Mouse (Mus musculus) right cerebral cortex, postnatal 4 days (tissue): ENCODE measurements around the gene 1810043G02Rik.
"Not testable (repeated sequence)": the region's sequence is repeated elsewhere in the genome, so short reads cannot be mapped to it uniquely, and the experiment has no call there.

Experiments
- DNase-seq: peaks from one replicate; pipeline ENCODE4 v3.0.0-alpha.2; 2022

Gene 1810043G02Rik

GRCm38 (mm10) chr10:77978351-77979350 is at the start of gene 1810043G02Rik:
Gene 1810043G02Rik, plus strand, starts transcription at chr10:77978524.
- peak; percentile 100 for DNase-seq

GRCm38 (mm10) chr10:77939685-77940084 is 38.6 kb upstream of the 1810043G02Rik start:
- DNase-seq = no peak

- not testable (repeated sequence) for DNase-seq
Observed at GRCm38 (mm10) chr10:77950468-77950867, 27.9 kb upstream of the 1810043G02Rik start.

- DNase-seq = no peak
Observed at GRCm38 (mm10) chr10:77962725-77963124, 15.6 kb upstream of the 1810043G02Rik start.

- DNase-seq = no peak
Observed at GRCm38 (mm10) chr10:77963971-77964370, 14.4 kb upstream of the 1810043G02Rik start.

- peak; percentile 63 for DNase-seq
Observed at GRCm38 (mm10) chr10:77969274-77969972, 8.9 kb upstream of the 1810043G02Rik start.

- DNase-seq = no peak
Observed at GRCm38 (mm10) chr10:77969973-77970325, 8.4 kb upstream of the 1810043G02Rik start.

- no peak for DNase-seq
Observed at GRCm38 (mm10) chr10:77970481-77970880, 7.8 kb upstream of the 1810043G02Rik start, which contains the start of gene Trpm2. Gene Trpm2, minus strand, starts transcription at chr10:77970563.

GRCm38 (mm10) chr10:77971191-77971590 is 7.1 kb upstream of the 1810043G02Rik start:
- no peak for DNase-seq

GRCm38 (mm10) chr10:77971709-77972553 is 6.4 kb upstream of the 1810043G02Rik start:
- no peak for DNase-seq

- DNase-seq = no peak
Observed at GRCm38 (mm10) chr10:77974323-77974722, 4.0 kb upstream of the 1810043G02Rik start.

GRCm38 (mm10) chr10:77974811-77975210 is 3.5 kb upstream of the 1810043G02Rik start:
- no peak for DNase-seq

GRCm38 (mm10) chr10:77975653-77976052 is 2.7 kb upstream of the 1810043G02Rik start:
- no peak for DNase-seq

- no peak for DNase-seq
Observed at GRCm38 (mm10) chr10:77976458-77977150, 1.7 kb upstream of the 1810043G02Rik start.

- DNase-seq = peak; percentile 72
Observed at GRCm38 (mm10) chr10:77984660-77985059, 6.3 kb downstream of the 1810043G02Rik start.

GRCm38 (mm10) chr10:77985775-77986174 is 7.5 kb downstream of the 1810043G02Rik start:
- DNase-seq = no peak

- no peak for DNase-seq
Observed at GRCm38 (mm10) chr10:77995639-77996038, 17.3 kb downstream of the 1810043G02Rik start.

GRCm38 (mm10) chr10:78000200-78000599 is 21.9 kb downstream of the 1810043G02Rik start:
- DNase-seq = no peak

- no peak for DNase-seq
Observed at GRCm38 (mm10) chr10:78001796-78002195, 23.5 kb downstream of the 1810043G02Rik start.

- DNase-seq = no peak
Observed at GRCm38 (mm10) chr10:78002316-78002715, 24.0 kb downstream of the 1810043G02Rik start.

- no peak for DNase-seq
Observed at GRCm38 (mm10) chr10:78004479-78005100, 26.3 kb downstream of the 1810043G02Rik start.
